Mouse (Mus musculus): ENCODE results near the gene Rbm43. TPM values are rescaled to one million over a fixed set of nuclear protein-coding genes. Genes with fewer than 3 reads are reported as not detected.

Rbm43 gene
- polyA plus RNA-seq, 1 experiment = 0.98 TPM

DNA sequence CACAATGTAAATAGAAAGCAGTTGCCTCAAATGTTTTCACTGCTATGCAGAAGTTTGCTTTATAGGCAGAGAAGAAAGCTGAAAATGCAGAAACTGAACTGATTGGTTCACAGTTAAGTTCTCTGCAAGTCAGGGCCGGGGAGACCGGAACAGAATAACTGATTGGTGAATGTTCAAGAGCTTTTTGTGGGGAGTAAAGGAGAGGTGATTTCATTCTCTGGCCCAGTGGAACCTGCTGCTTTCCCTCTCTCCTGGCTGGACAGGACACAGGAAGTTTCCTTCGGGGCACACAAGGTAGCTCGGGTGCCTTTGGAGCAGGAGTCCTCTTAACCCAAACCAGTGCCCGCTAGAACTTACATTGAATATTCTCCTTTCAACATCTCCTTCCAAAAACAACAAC lies 37.2 kb upstream of the Rbm43 start:
- Histone ChIP-seq H3K27me3 (ENCODE audit: control insufficient read depth, insufficient read depth, insufficient read length) (no peaks in the 10 kb centered on the region), H3K36me3 (ENCODE audit: control insufficient read depth, insufficient read depth) (no peaks in the 10 kb centered on the region), H3ac (ENCODE audit: control insufficient read depth, insufficient read length, low read depth) (no peak overlapping the region), H3K79me2 (ENCODE audit: control insufficient read depth, insufficient read depth) (no peaks in the 10 kb centered on the region), H3K4me3 (ENCODE audit: insufficient read depth, poor library complexity, severe bottlenecking) (no peak overlapping the region), H3K79me3 (ENCODE audit: low read depth) (no peaks in the 10 kb centered on the region)
- TF ChIP-seq CTCF (IDR thresholded peaks at IDR 0.05; ENCODE audit: control insufficient read depth, insufficient read depth, insufficient read length) (no peak), MYOG (IDR thresholded peaks at IDR 0.05; ENCODE audit: control insufficient read depth, extremely low read depth, insufficient read length) (no peak), USF1 (IDR thresholded peaks at IDR 0.05; ENCODE audit: low read depth) (no peak), MYOD1 (IDR thresholded peaks at IDR 0.05; ENCODE audit: control insufficient read depth, insufficient read length, low read depth) (no peak), MAX (IDR thresholded peaks at IDR 0.05) (no peak), FOSL1 (IDR thresholded peaks at IDR 0.05; ENCODE audit: insufficient read depth, low read length, poor library complexity, severe bottlenecking) (no peak), CEBPB (IDR thresholded peaks at IDR 0.05; ENCODE audit: low read depth) (no peak)

DNA sequence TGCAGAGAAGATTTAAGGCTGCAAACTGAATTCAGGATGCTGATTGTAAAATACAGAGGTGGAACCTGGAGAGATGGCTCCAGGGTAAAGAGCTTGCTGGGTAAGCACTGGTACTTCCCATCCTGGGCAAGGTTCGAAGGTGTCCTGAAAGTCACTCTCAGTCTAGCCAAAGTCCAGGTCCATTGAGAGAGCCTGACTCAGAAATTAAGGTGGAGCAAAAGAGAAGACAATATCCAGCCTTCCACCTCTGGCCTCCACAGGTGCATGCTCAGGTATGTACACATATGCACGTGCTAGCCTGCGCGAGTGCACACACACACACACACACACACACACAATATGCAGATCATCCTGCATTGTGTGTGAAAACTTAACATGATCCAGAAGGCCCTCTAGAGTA lies 35.9 kb upstream of the Rbm43 start:
- no peaks in the 10 kb centered on the region for H3K79me3 ChIP-seq (ENCODE audit: low read depth)
- H3K4me3 ChIP-seq (ENCODE audit: insufficient read depth, poor library complexity, severe bottlenecking) = no peak overlapping the region
- H3K36me3 ChIP-seq (ENCODE audit: control insufficient read depth, insufficient read depth) = no peaks in the 10 kb centered on the region
- H3K79me2 ChIP-seq (ENCODE audit: control insufficient read depth, insufficient read depth) = no peaks in the 10 kb centered on the region
- no peaks in the 10 kb centered on the region for H3K27me3 ChIP-seq (ENCODE audit: control insufficient read depth, insufficient read depth, insufficient read length)
- TF ChIP-seq MYOG (IDR thresholded peaks at IDR 0.05; ENCODE audit: control insufficient read depth, extremely low read depth, insufficient read length) (no peak), MYOD1 (IDR thresholded peaks at IDR 0.05; ENCODE audit: control insufficient read depth, insufficient read length, low read depth) (no peak), USF1 (IDR thresholded peaks at IDR 0.05; ENCODE audit: low read depth) (no peak), CTCF (IDR thresholded peaks at IDR 0.05; ENCODE audit: control insufficient read depth, insufficient read depth, insufficient read length) (no peak), FOSL1 (IDR thresholded peaks at IDR 0.05; ENCODE audit: insufficient read depth, low read length, poor library complexity, severe bottlenecking) (no peak), CEBPB (IDR thresholded peaks at IDR 0.05; ENCODE audit: low read depth) (no peak), MAX (IDR thresholded peaks at IDR 0.05) (no peak)
- no peak overlapping the region for H3ac ChIP-seq (ENCODE audit: control insufficient read depth, insufficient read length, low read depth)

DNA sequence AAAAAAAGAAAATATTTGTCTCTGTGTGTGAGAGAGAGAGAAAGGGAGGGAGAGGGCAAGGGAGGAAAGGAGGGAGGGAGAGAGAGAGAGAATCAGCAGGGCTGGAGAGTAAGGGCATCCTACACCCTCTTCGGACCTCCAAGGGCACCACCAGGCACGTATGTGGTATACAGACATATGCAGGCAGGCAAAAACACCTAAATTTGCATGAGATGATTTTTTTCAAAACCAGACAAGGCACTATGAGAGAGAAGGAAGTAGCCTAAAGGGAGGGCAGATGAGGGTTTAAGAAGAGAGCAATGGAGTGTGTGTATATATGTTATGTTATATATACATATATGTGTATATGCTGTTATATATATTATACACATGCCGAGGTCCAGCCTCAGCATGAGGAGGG lies 32.3 kb upstream of the Rbm43 start:
- Histone ChIP-seq H3K79me3 (ENCODE audit: low read depth) (no peaks in the 10 kb centered on the region), H3K27me3 (ENCODE audit: control insufficient read depth, insufficient read depth, insufficient read length) (no peaks in the 10 kb centered on the region), H3ac (ENCODE audit: control insufficient read depth, insufficient read length, low read depth) (no peak overlapping the region), H3K79me2 (ENCODE audit: control insufficient read depth, insufficient read depth) (no peaks in the 10 kb centered on the region), H3K4me3 (ENCODE audit: insufficient read depth, poor library complexity, severe bottlenecking) (no peak overlapping the region), H3K36me3 (ENCODE audit: control insufficient read depth, insufficient read depth) (no peaks in the 10 kb centered on the region)
- TF ChIP-seq FOSL1 (IDR thresholded peaks at IDR 0.05; ENCODE audit: insufficient read depth, low read length, poor library complexity, severe bottlenecking) (no peak), CEBPB (IDR thresholded peaks at IDR 0.05; ENCODE audit: low read depth) (no peak), MYOG (IDR thresholded peaks at IDR 0.05; ENCODE audit: control insufficient read depth, extremely low read depth, insufficient read length) (no peak), MYOD1 (IDR thresholded peaks at IDR 0.05; ENCODE audit: control insufficient read depth, insufficient read length, low read depth) (no peak), MAX (IDR thresholded peaks at IDR 0.05) (no peak)

DNA sequence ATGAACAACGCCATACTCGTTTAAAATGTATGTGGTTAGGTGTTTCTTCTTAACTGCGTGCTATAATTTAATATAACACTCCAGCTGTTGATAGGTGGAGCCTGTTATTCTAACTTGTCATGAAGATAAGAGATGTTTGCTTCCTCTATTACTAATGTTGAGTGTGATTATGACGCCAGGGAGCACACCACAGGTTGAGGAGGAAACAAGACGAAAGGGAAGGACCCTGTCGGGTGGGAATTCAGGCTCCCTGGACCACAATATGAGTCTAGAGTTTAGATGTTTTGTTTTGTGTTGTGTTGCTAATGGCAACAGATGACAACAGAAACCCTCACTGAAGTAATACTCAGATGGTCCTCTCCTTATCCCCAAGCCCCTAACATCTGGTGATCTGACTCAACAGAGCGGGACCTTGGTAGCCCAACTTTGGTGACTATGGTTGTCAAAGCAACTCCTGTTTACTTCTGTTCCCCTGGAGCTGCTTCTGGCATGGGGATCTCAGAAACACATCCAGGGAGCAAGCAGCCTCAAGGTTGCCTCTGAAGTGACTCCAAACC lies 18.8 kb upstream of the Rbm43 start:
- no peaks in the 10 kb centered on the region for H3K36me3 ChIP-seq (ENCODE audit: control insufficient read depth, insufficient read depth)
- H3ac ChIP-seq (ENCODE audit: control insufficient read depth, insufficient read length, low read depth) = no peak overlapping the region
- H3K79me2 ChIP-seq (ENCODE audit: control insufficient read depth, insufficient read depth) = no peaks in the 10 kb centered on the region
- no peak overlapping the region for H3K4me3 ChIP-seq (ENCODE audit: insufficient read depth, poor library complexity, severe bottlenecking)
- TF ChIP-seq CEBPB (IDR thresholded peaks at IDR 0.05; ENCODE audit: low read depth) = no peak
- H3K79me3 ChIP-seq (ENCODE audit: low read depth) = no peaks in the 10 kb centered on the region
- H3K27me3 ChIP-seq (ENCODE audit: control insufficient read depth, insufficient read depth, insufficient read length) = no peaks in the 10 kb centered on the region

GRCm38 (mm10) chr2:51950876-51951275 lies 15.9 kb upstream of the Rbm43 start:
- no peaks in the 10 kb centered on the region for H3K79me2 ChIP-seq (ENCODE audit: control insufficient read depth, insufficient read depth)
- no peaks in the 10 kb centered on the region for H3K36me3 ChIP-seq (ENCODE audit: control insufficient read depth, insufficient read depth)
- no peaks in the 10 kb centered on the region for H3K79me3 ChIP-seq (ENCODE audit: low read depth)
- no peak overlapping the region for H3K4me3 ChIP-seq (ENCODE audit: insufficient read depth, poor library complexity, severe bottlenecking)
- no peak overlapping the region for H3ac ChIP-seq (ENCODE audit: control insufficient read depth, insufficient read length, low read depth)
- H3K27me3 ChIP-seq (ENCODE audit: control insufficient read depth, insufficient read depth, insufficient read length) = no peaks in the 10 kb centered on the region
- TF ChIP-seq USF1 (IDR thresholded peaks at IDR 0.05; ENCODE audit: low read depth) = no peak
- no peak for TF ChIP-seq MYOD1 (IDR thresholded peaks at IDR 0.05; ENCODE audit: control insufficient read depth, insufficient read length, low read depth)
- no peak for TF ChIP-seq MAX (IDR thresholded peaks at IDR 0.05)
- no peak for TF ChIP-seq FOSL1 (IDR thresholded peaks at IDR 0.05; ENCODE audit: insufficient read depth, low read length, poor library complexity, severe bottlenecking)
- TF ChIP-seq CEBPB (IDR thresholded peaks at IDR 0.05; ENCODE audit: low read depth) = no peak
- TF ChIP-seq MYOG (IDR thresholded peaks at IDR 0.05; ENCODE audit: control insufficient read depth, extremely low read depth, insufficient read length) = no peak
- TF ChIP-seq CTCF (IDR thresholded peaks at IDR 0.05; ENCODE audit: control insufficient read depth, insufficient read depth, insufficient read length) = no peak

DNA sequence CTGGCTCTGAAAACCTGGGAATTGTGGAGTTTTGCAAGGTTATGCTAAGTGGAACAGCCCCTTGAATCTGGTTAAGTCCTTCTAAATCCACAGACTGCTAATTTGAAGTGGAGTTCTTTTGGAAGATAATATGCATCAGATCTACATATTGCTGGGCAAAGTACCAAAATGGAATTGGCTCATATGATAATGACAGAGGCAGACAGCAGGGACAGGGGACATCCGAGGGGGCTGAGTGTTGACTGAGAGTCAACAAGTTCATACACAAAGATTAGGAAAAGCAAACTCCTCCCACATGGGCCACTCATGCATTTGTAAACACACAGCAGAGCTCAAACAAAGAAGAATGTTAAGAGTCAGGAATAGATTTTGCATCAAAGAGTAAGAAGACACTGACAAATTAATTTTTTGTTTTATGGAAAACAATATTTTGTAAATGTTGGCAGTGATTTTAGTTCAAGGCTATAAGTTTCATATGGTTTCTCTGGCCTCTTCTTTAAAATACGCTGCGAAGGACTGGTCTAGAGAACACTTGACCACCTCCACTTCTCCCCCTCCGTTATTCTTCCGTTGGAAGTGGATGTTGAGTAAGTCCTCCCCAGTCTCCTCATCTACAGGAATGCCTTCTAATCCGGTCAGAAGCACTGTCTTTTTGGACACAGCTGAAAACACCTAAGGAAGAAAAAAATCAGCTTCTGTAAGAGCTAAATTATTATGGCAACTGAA lies 13.3 kb upstream of the Rbm43 start:
- TF ChIP-seq MYOG (IDR thresholded peaks at IDR 0.05; ENCODE audit: control insufficient read depth, extremely low read depth, insufficient read length) (no peak), FOSL1 (IDR thresholded peaks at IDR 0.05; ENCODE audit: insufficient read depth, low read length, poor library complexity, severe bottlenecking) (no peak), CTCF (IDR thresholded peaks at IDR 0.05; ENCODE audit: control insufficient read depth, insufficient read depth, insufficient read length) (no peak), CEBPB (IDR thresholded peaks at IDR 0.05; ENCODE audit: low read depth) (no peak), MAX (IDR thresholded peaks at IDR 0.05) (no peak), USF1 (IDR thresholded peaks at IDR 0.05; ENCODE audit: low read depth) (no peak), MYOD1 (IDR thresholded peaks at IDR 0.05; ENCODE audit: control insufficient read depth, insufficient read length, low read depth) (no peak)

More for the DNA sequence above, 13.3 kb upstream of the Rbm43 start:
- H3K4me3 ChIP-seq (ENCODE audit: insufficient read depth, poor library complexity, severe bottlenecking) = no peak overlapping the region
- no peaks in the 10 kb centered on the region for H3K36me3 ChIP-seq (ENCODE audit: control insufficient read depth, insufficient read depth)
- no peak overlapping the region for H3ac ChIP-seq (ENCODE audit: control insufficient read depth, insufficient read length, low read depth)
- no peaks in the 10 kb centered on the region for H3K27me3 ChIP-seq (ENCODE audit: control insufficient read depth, insufficient read depth, insufficient read length)
- no peaks in the 10 kb centered on the region for H3K79me2 ChIP-seq (ENCODE audit: control insufficient read depth, insufficient read depth)
- no peaks in the 10 kb centered on the region for H3K79me3 ChIP-seq (ENCODE audit: low read depth)
